Mouse (Mus musculus): ENCODE measurements at regions not wholly inside any gene's neighbourhood (a gene's known extent, or its start where the extent isn't known, plus 50 kb on each side); places are given as distances from the start of the nearest gene placed in this dataset.

DNA sequence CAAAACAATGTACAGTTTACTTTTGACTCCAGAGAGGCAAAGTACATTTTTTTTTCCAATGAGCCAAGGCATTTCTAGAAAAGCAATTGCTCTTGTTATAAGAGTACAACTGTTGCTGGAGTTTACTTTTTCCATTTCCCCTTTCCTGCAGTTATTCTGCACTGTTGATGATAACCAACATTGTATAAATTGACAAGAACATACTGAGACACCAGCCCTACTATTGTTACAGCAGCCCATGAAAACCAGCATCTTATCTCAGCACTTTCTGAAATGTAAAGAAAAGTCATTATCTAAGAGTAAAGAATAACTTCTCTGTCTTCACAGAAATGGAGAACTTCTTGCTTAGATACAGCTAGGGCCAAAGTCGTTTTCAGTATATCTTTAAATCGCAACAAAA, 345.5 kb downstream of the Lipi start:
- H3K4me2 ChIP-seq (ENCODE audit: low read depth, low read length, poor library complexity, severe bottlenecking), result no peak overlapping the region
- 90% methylated on average over 2 of the region's 2 CpGs for WGBS
- no peaks in the 10 kb centered on the region for H3K27me3 ChIP-seq (ENCODE audit: insufficient read depth, low read length)
- no peaks in the 10 kb centered on the region for H3K9me3 ChIP-seq (ENCODE audit: low read length)
- no peak for ATAC-seq (ENCODE audit: low FRiP score)
- H3K27ac ChIP-seq (ENCODE audit: low read depth, low read length), result no peak overlapping the region
- no peak for DNase-seq (ENCODE audit: low spot score)
- H3K36me3 ChIP-seq (ENCODE audit: insufficient read depth, low read length), result no peaks in the 10 kb centered on the region
- H3K9ac ChIP-seq (replicated peaks; ENCODE audit: low read length, poor library complexity, severe bottlenecking), result no peak overlapping the region
- H3K4me3 ChIP-seq (ENCODE audit: low read depth, low read length), result no peak overlapping the region
- TF ChIP-seq CTCF (IDR thresholded peaks at IDR 0.05), result no peak
- H3K4me1 ChIP-seq (ENCODE audit: insufficient read depth, low read length), result no peaks in the 10 kb centered on the region

DNA sequence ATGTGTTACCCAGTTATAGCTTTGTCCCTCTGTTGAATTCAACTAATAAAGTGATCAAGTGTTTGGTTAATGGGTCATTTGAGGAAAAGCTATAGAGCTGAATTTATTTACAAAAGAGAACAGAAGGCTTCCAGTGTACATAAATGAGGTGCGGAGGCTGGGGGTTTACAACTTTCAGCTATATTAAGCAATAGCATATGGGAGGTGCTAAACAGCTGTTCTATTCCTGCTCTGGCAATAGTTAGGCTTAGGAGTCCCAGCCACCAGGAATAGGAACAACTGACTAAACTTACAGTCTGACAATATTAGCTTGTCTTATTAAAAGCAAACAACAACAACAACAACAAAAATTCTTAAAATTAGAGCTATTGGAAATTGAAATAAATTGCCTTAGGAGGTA, 353.7 kb downstream of the Lipi start:
- TF ChIP-seq CTCF (IDR thresholded peaks at IDR 0.05), result no peak
- H3K36me3 ChIP-seq (ENCODE audit: insufficient read depth, low read length), result no peaks in the 10 kb centered on the region
- ATAC-seq (ENCODE audit: low FRiP score), result no peak
- no peaks in the 10 kb centered on the region for H3K9me3 ChIP-seq (ENCODE audit: low read length)
- H3K27ac ChIP-seq (ENCODE audit: low read depth, low read length), result no peak overlapping the region
- H3K27me3 ChIP-seq (ENCODE audit: insufficient read depth, low read length), result no peaks in the 10 kb centered on the region
- H3K9ac ChIP-seq (replicated peaks; ENCODE audit: low read length, poor library complexity, severe bottlenecking), result no peak overlapping the region
- H3K4me2 ChIP-seq (ENCODE audit: low read depth, low read length, poor library complexity, severe bottlenecking), result no peak overlapping the region
- DNase-seq (ENCODE audit: low spot score), result no peak
- H3K4me3 ChIP-seq (ENCODE audit: low read depth, low read length), result no peak overlapping the region
- H3K4me1 ChIP-seq (ENCODE audit: insufficient read depth, low read length), result no peaks in the 10 kb centered on the region
- 93% methylated on average over 1 of the region's 1 CpGs for WGBS

DNA sequence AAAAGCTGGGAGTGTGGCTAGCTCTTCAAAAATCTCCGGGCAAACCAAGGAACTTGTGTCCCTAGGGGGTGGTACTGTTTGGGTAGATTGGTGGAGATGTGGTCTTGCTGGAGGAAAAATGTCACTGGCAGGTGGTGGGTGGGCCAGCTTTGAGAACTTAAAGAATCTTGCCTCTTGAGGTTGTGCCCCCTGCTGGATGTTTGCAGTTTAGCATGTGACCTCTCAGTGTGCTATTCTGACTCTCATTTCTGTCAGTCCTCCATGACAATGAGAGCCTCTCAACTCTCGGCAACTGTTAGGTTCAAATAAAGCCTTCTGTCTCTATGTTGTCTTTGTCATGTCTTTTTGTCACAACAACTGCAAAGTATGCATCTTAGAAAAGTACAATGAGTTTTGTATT, 392.5 kb downstream of the Lipi start:
- WGBS, result 80% methylated on average over 2 of the region's 2 CpGs
- ATAC-seq (ENCODE audit: low FRiP score) (no peak), DNase-seq (ENCODE audit: low spot score) (no peak)
- Histone ChIP-seq H3K36me3 (ENCODE audit: insufficient read depth, low read length) (no peaks in the 10 kb centered on the region), H3K9ac (replicated peaks; ENCODE audit: low read length, poor library complexity, severe bottlenecking) (no peak overlapping the region), H3K4me1 (ENCODE audit: insufficient read depth, low read length) (no peaks in the 10 kb centered on the region), H3K27me3 (ENCODE audit: insufficient read depth, low read length) (no peaks in the 10 kb centered on the region), H3K27ac (ENCODE audit: low read depth, low read length) (no peak overlapping the region), H3K4me3 (ENCODE audit: low read depth, low read length) (no peak overlapping the region), H3K9me3 (ENCODE audit: low read length) (no peaks in the 10 kb centered on the region), H3K4me2 (ENCODE audit: low read depth, low read length, poor library complexity, severe bottlenecking) (no peak overlapping the region)
- no peak for TF ChIP-seq CTCF (IDR thresholded peaks at IDR 0.05)

DNA sequence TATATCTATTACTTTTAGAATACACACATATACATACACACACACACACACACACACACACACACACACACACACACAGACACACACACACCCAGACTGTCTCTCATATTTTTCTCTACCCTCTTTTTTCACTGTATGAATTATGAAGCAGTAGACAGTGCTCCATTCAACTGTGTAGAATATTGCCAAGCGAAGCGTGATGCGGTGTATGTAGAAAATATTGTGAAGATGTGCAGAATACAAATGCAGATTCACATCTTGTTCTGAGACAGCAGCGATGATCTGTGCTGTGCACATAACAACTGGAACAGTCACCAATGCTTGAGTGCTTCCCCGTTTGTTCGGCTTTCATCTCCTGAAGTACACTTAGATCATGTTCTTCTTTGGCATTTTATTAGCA, 395.5 kb downstream of the Lipi start:
- Histone ChIP-seq H3K9ac (replicated peaks; ENCODE audit: low read length, poor library complexity, severe bottlenecking) (no peak overlapping the region), H3K27me3 (ENCODE audit: insufficient read depth, low read length) (no peaks in the 10 kb centered on the region), H3K4me1 (ENCODE audit: insufficient read depth, low read length) (no peaks in the 10 kb centered on the region), H3K27ac (ENCODE audit: low read depth, low read length) (no peak overlapping the region), H3K36me3 (ENCODE audit: insufficient read depth, low read length) (no peaks in the 10 kb centered on the region), H3K4me2 (ENCODE audit: low read depth, low read length, poor library complexity, severe bottlenecking) (no peak overlapping the region), H3K4me3 (ENCODE audit: low read depth, low read length) (no peak overlapping the region), H3K9me3 (ENCODE audit: low read length) (no peaks in the 10 kb centered on the region)
- TF ChIP-seq CTCF (IDR thresholded peaks at IDR 0.05), result no peak
- no peak for ATAC-seq (ENCODE audit: low FRiP score)
- 79% methylated on average over 6 of the region's 6 CpGs for WGBS
- no peak for DNase-seq (ENCODE audit: low spot score)

DNA sequence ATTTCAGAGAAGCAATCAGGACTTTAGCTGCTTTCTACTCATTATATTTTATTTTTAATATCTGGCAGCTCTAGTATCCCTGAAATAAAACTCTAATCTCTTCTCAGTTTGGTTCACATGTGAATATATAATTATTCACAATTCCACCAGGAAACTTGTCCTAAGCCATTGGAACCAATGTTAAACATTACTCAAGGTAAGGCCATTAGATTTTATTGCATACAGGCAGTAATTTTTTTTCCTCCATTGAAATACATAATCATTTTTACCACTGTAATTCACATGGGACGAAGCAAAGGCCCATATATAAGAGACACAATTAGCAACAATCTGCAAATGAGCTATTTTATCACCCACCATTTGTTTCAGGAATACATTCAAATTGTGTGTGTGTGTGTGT, 419.8 kb downstream of the Lipi start:
- 83% methylated on average over 1 of the region's 1 CpGs for WGBS
- no peak for DNase-seq (ENCODE audit: low spot score)
- H3K4me3 ChIP-seq (ENCODE audit: low read depth, low read length), result no peak overlapping the region

DNA sequence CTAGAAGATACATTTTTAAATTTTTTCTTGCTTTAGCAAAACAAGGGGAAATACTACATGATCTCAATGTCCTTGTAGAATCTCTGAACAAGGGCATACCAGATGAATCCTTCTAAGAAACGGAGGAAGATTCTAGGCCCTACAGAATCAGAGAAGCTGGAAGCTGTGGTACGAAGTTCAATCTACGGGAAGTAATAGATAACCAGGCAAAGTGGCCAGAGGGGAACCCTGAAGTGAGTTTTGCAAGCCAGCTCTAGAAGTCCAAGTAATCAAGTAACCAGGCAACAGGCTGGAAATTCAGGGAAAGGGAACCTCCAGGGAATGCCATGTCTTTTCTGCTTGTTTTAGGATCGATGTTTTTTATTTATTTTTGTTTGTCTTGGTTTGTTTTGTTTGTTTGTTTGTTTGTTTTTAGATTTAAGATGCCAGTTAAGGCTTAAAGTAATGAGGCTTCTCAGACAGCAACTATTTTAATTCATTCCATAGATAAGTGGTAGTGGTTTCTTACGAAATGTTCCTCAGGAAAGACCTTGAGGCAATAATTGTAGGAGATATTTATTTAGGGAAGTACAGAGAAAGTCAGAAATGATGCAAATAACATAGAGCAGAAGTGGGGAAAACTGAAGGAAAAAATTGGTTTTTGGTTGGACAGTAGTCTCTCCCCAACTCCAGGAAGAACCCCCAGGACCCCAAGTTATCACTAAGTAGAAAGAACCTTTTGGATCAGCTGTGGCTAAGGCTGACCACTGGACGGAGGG, 420.7 kb downstream of the Lipi start:
- no peak for DNase-seq (ENCODE audit: low spot score)
- 81% methylated on average over 6 of the region's 6 CpGs for WGBS

More for the DNA sequence above, 419.8 kb downstream of the Lipi start:
- no peak overlapping the region for H3K27ac ChIP-seq (ENCODE audit: low read depth, low read length)
- no peak overlapping the region for H3K4me2 ChIP-seq (ENCODE audit: low read depth, low read length, poor library complexity, severe bottlenecking)
- H3K9ac ChIP-seq (replicated peaks; ENCODE audit: low read length, poor library complexity, severe bottlenecking), result no peak overlapping the region
- H3K4me1 ChIP-seq (ENCODE audit: insufficient read depth, low read length), result no peaks in the 10 kb centered on the region
- no peak for TF ChIP-seq CTCF (IDR thresholded peaks at IDR 0.05)
- ATAC-seq (ENCODE audit: low FRiP score), result no peak
- H3K9me3 ChIP-seq (ENCODE audit: low read length), result no peaks in the 10 kb centered on the region
- no peaks in the 10 kb centered on the region for H3K27me3 ChIP-seq (ENCODE audit: insufficient read depth, low read length)
- no peaks in the 10 kb centered on the region for H3K36me3 ChIP-seq (ENCODE audit: insufficient read depth, low read length)

More for the DNA sequence above, 420.7 kb downstream of the Lipi start:
- H3K9me3 ChIP-seq (ENCODE audit: low read length), result no peaks in the 10 kb centered on the region
- no peak overlapping the region for H3K4me2 ChIP-seq (ENCODE audit: low read depth, low read length, poor library complexity, severe bottlenecking)
- no peak overlapping the region for H3K9ac ChIP-seq (replicated peaks; ENCODE audit: low read length, poor library complexity, severe bottlenecking)
- H3K36me3 ChIP-seq (ENCODE audit: insufficient read depth, low read length), result no peaks in the 10 kb centered on the region
- no peaks in the 10 kb centered on the region for H3K4me1 ChIP-seq (ENCODE audit: insufficient read depth, low read length)
- no peak for TF ChIP-seq CTCF (IDR thresholded peaks at IDR 0.05)
- no peaks in the 10 kb centered on the region for H3K27me3 ChIP-seq (ENCODE audit: insufficient read depth, low read length)
- no peak overlapping the region for H3K4me3 ChIP-seq (ENCODE audit: low read depth, low read length)
- no peak for ATAC-seq (ENCODE audit: low FRiP score)
- no peak overlapping the region for H3K27ac ChIP-seq (ENCODE audit: low read depth, low read length)
